Mouse (Mus musculus) layer of hippocampus, adult 9-11 months (tissue): ENCODE measurements around the gene Hoxb5.

Experiments
- DNase-seq: peaks from one replicate; pipeline ENCODE4 v3.0.0; 2022

The Hoxb5 gene

DNA sequence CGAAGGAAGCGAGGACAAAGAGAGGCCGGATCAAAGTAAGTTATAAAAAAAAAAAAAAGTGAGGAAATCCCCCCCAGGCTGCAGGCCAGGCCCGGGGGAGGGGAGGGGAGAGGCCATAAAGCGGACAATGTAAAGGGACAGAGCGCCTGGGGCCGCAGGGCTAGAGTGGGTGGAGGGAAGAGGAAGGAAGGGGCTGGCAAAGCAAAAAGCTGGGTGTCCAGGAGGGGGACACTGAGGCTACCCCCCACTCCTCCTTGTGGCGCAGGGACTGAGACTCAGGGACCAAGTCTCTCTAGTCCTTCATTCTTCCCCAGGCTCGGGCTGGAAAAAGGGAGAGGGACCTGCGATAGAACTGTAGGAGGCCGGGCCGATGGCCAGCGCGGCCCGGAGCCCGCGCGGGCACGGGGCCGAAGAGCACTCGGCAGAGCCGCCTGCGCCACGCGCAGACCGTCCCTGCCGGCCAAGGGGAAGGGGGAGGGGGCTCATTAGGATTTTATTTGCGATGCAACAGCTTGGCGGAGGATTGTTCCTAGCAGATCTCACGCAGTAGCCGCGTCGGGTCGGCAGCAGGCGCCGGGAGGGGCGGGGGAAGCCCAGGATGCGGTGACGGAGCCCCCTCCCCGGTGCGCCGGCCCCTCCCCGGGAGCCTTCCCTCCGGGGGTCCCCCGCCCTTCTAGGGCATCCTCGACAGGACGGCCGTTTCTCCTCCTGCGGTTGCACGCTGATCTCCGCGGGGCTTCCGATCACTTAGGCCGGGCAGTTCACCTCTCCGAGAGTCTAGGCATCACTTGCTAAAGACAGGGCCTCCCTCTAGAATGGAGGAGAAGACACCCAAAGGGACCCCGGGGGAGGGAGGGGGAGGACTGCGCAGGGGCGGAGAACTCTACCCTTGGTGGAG lies 30.9 kb upstream of the Hoxb5 start:
- DNase-seq = no peak

DNA sequence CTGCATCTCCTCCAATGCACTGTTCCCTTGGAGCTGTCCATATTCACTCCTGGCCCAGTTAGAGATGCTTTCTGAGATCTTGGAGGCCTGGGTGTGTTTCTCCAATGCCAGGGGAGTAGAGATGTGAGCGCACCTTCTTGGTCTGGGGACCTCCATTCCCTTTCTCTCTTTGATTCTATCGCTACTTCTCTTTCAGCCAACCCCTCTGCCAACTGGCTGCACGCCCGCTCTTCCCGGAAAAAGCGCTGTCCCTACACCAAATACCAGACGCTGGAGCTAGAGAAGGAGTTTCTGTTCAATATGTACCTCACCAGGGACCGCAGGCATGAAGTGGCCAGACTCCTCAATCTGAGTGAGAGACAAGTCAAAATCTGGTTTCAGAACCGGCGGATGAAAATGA lies 28.7 kb upstream of the Hoxb5 start:
- DNase-seq = no peak

DNA sequence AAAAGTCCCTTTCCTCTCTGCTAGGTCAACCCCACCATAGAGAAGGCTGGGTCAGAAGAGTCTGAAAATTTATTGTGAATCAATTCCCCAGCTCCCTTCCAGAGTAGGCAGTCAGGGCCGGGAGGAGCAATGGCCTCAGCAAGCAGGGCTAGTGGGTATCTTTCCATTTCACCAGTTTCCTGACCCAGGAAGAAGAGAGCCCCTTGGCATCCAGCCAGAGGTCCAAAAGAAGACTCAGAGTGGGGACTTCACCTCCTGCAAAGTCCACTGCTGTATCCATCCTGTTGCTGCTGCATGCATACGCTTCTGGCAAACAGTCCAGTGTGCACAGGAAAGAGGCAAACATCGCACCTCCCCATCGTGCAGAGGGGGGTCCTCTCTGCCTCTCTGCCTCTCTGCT lies 27.2 kb upstream of the Hoxb5 start:
- no peak for DNase-seq

DNA sequence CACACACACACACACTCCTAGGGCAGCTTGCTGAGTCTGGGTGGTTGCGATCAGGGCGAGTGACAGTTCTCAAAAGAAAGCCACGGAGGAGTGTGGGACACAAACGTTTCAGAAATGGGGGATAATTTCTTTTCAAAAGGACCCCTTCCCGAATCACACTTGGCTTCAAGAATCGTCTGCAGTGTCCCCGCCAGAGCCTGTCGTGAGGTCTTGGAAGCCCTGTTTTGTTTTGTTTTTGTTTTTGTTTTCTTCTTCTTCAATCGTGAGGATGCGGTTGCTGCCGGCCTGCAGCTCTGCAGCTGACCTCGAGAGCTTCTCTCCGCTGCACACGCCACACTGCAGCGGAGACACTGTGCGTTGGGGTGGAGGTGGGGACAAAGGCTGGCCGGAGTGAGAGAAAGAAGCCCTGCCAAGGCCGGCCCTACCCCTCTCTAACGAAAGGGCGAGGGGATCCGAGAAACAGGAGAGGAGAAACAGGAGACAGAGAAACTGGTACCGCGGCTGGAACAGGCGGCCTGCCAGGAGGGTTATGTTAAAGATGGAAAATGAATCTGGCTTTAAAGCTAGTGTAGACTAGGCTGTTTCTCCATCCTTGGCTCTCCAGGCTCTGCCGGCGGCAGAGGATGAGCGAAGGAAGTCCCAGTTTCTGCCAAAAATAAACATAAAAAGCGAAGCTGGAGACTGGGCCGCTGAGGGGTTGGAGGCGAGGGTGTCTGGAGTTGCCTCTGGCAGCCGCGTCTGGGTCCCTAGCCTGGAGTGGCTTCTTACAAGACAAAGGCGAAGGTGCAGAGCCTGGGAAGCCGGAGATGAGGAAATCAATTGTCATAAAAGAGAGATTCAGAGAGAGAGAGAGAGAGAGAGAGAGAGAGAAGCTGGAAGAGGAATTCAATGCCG lies 25.7 kb upstream of the Hoxb5 start:
- DNase-seq = no peak

DNA sequence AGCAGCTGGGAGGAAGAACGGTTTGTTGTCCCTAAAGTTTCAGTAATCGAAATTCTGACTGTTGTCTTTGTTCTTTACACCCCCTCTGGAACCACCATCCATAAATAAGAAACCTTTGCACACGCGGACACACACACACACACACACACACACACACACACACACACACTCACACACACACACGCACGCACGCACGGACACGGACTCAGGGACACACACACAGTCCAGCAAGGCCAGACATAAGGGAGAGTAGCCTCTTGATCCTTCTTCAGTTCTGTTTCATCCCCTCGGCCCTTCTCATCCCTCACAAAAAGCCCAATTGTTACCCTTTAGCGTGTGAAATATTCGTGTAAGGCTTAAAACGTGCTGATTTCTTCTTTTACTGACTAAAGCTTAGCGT lies 24.8 kb upstream of the Hoxb5 start:
- no peak for DNase-seq

DNA sequence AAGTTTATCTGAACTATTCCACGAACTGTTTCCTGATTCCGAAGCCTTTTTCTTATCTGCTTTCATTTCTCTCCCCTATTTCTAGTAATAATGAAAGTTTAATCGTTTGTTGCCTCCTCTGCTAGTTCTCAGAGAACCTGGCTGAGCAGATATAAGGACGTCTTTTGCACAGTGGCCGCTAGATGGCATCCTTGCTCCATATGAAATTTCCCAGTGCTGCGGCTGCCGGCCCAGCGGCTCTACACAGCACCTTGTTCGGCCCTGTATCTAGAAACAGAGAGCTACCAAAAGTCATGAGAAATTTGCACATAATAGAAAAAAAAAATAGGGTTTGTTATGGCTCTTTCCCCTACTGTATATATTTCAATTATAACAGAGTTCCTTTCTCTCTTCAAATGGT lies 24.4 kb upstream of the Hoxb5 start:
- peak; percentile 65 for DNase-seq

DNA sequence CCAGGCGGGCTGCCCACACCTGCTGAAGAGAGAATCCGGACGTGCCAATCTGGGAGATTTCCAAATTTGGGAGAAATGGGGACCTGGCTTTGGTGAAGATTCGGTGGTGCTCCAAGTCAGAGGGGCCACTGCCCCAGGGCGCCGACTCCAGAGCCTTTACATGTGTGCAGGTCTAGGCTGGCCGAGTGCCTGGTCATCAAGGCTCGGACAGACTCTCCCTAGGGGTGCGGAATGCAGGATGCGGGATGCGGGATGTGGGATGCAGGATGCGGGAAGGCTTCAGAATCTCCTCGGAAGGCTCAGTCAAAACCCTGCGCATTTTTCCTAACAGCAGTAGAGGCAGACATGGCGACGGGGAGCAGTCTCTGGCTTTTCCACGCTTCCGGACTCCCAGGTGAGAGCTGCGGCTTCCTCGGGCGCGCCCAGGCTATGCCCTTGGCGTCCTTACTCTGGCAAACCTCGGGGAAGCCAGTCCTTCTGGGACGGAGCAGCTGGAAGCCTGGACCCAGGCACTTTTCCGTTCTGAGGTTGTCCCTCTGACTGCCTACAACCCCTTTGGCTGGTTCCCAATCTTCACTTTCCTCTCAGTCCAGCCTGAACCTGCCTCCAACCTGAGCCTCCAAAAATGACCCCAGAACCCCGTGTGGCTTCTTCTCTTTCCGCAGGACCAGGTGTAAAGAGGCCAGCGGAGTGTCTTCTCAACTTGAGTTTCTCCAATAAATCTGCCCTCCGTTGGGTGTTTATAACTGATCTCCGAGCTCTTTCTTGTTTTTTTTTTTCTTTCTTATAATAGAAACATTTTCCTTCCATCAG lies 23.5 kb upstream of the Hoxb5 start:
- no peak for DNase-seq

DNA sequence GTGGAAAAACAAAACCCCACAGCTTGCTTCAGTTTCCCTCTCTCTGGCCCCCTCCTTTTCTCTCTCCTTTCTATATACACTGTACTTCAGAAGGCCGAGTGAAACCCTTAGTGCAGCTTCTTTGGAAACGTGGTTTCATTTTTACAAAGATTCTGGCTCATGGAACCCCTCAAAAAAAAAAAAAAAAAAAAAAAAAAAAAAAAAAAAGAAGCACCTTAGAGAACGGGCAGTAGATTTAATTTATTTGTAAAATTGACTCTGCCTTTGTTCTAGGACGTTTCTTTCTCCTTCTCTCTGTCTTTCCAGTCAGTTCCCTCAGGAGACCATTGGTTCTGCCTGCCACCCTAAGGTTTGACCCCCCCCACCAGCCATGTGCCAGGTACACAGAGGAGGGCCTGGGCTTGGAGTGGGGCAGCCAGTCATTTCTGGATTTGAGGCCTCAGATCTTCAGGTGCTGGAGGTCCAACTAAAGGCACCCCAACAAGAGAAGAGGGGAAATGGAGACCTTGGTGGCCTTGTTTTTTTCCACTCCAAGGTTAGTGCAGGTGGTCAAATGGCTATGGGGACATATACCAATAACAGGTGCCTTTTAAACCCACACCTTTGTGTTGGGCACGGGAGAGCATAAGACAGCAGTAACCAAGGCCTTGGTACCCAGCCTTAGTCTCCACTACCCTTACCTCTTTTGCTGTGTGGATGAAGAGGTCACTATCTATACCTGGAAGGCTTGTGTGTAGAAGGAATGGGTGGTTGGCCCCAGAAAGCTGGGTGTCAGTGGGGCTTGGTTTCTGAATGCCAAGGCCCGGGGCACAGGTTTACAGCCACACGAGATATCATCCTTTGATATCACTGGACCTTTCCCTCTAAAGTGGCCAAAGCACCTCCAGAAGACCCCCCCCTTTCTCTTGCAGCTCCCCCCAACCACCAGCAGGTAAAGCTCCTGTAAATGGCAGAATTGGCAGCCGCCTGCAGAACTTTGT lies 22.4 kb upstream of the Hoxb5 start:
- no peak for DNase-seq

DNA sequence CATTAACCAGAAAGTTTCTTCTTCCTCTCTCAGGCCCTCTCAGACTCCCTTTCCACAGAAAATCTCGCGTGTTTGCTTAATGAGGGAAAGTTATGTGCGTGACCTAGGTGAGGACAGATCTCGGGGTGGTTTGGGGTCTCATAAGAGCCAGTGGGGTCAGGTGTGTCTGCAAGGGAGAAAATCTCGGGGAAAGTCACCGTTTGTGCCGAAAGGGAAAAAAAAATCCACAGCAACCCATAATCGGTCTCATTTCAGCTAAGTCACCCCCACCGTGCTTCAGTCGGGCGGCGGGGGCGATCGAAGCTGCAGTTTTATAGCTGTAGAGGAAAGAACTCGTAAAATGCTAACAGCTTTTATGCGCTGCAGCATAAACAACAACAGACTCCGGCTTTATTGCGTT lies 21.7 kb upstream of the Hoxb5 start:
- no peak for DNase-seq

DNA sequence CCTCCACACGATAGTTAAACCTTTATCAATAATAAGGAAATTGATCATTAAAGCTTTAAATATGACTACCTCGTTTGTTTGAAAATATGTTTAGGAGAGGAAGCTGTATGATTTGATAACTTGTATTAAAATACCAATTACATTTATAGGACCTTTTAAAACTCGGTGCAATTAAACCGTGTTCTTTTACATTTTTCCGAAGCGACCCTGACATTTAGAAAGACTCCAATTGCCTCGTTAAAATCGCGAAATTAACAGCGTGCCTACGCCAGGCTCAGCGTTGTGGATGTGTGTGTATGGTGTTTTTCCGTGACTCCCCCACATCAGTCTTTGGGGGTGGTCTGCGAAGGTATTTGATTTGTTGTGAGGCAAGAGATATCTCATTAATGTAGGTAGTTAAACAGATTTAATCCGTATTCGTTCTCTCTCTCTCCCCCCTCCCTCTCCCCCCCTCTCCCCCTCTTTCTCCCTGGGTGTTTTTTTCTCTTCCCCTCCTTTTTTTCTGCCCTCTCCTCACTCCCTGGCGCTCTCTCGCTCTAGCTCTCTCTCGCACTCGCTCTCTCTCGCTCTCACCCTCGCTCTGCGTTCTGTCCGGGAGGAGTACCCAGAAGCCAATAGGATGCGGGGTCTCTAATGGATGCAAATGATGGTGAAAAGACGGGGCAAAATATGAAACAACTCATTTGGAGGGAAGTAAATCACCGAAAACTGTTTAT lies 21.1 kb upstream of the Hoxb5 start, which contains the start of gene Hoxb8:
Gene Hoxb8, plus strand, starts transcription at position 51 of the 716 bp plus-strand sequence.
- DNase-seq = no peak

DNA sequence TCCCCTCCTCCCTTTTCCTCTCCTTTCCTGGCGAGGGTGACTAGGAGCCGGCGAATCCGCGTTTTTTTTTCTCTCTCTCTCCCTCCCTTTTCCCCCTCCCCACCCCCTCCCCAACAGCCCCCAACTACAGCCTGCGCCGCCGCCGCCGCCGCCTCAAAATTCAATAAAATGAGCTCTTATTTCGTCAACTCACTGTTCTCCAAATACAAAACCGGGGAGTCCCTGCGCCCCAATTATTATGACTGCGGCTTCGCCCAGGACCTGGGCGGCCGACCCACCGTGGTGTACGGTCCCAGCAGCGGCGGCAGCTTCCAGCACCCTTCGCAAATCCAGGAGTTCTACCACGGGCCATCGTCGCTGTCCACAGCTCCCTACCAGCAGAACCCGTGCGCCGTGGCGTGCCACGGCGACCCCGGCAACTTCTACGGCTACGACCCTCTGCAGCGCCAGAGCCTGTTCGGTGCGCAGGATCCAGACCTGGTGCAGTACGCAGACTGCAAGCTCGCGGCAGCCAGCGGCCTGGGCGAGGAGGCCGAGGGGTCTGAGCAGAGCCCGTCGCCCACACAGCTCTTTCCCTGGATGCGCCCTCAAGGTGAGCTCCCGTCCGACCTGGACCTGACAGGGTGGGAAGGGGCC lies 20.2 kb upstream of the Hoxb5 start:
- no peak for DNase-seq

DNA sequence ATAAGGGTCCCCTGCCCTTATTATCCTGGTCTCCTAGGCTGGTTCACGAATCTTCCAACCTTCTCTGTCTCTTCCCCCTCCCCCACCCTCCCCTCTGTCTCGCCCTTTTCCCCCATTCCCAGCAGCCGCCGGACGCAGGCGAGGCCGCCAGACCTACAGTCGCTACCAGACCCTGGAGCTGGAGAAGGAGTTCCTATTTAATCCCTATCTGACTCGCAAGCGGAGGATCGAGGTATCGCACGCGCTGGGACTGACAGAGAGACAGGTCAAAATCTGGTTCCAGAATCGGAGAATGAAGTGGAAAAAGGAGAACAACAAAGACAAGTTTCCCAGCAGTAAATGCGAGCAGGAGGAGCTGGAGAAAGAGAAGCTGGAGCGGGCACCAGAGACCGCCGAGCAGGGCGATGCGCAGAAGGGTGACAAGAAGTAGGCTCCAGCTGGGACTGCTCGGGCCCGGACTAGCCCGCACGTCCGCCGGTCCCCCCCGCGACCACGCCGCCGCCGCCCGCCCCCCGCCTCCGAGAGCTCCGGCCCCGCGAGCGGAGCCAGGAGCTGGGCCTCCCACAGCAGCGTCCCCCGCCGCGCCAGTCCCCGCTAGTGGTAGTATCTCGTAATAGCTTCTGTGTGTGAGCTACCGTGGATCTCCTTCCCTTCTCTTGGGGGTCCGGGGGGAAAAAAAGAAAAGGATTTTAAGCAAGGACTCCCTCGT lies 18.9 kb upstream of the Hoxb5 start:
- DNase-seq = no peak

DNA sequence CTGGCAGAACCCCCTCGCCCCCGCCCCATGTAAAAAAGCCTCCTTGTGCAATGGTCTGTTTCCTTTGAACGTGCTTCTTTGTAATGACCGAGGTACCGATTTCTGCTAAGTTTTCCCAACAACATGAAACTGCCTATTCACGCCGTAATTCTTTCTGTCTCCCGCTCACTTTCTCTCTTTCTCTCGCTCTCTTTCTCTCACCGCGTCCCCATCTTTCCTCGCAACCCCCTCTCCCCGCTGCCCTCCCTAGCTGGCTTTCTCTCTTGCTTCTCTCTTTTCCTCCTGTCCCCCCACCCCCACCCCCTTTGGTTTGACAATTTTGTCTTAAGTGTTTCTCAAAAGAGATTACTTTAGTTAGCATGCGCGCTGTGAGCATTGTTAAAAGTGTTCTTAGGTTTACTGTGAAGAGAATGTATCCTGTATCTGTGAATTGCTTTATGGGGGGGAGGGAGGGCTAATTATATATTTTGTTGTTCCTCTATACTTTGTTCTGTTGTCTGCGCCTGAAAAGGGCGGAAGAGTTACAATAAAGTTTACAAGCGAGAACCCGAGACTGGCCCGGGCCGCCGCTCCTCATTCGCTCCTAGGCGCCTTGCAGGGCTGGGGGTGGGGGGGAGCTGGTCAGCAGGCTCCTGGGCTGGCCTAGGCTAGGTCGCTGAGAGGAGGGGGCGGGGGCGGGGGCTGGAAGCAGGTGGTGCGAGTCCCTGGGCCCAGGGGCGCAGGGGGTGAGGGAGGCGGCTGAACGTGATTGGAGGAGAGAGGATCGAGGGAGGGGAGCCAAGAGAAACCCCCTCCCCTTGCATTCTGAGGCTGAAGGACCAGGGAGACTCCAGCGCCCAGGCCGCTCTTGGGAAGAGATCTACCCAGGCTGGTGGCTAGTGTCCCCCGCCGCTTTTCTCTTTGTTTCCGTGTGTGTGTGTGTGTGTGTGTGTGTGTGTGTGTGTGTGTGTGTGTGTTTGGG lies 18.1 kb upstream of the Hoxb5 start:
- no peak for DNase-seq

DNA sequence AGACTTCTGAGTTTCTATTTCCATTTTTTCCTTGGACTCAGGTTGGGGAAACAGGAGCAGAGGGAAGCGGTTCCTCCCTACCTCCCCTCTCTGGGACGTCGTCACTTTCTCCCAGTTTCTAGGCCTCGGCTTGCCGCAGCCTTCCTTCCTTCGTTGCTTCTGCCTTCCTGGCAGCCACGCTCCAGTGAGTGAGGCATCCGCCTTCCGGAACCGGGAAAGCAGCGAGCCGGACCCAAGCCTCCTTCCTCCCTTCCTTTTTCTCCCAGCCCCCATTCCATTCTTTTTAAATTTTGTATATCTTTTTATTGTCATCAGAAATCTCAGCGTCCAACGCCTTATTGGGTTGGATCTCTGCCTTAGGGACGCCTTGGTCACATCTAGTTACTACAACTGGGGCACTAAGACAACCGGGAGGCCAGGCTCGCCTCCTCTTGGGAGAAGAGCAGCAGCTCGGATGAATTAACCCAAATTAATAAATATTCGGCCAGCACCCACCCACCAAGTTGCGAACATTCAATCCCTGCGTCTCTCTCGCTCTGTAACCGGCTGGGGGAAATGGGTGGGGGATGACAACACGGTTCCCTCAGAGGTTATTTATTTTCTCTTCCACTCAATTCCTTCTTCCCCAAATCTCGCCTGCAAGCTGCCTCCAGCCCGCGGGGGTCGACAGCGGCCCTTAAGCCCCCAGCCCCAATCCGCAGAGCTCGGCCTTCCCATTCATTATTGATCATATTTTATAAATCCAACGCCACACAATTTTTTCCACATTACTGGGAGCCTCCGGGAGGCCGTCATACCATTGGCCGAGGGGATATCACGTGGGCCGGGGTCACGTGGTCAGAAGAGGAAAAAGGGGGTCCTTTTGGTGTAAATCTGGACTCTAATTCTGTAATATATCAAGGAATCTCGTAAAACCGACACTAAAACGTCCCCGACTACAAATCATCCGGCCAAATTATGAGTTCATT lies 17.1 kb upstream of the Hoxb5 start, which contains the start of gene Hoxb7:
Gene Hoxb7, plus strand, starts transcription at position 853 of the 968 bp plus-strand sequence.
- no peak for DNase-seq

DNA sequence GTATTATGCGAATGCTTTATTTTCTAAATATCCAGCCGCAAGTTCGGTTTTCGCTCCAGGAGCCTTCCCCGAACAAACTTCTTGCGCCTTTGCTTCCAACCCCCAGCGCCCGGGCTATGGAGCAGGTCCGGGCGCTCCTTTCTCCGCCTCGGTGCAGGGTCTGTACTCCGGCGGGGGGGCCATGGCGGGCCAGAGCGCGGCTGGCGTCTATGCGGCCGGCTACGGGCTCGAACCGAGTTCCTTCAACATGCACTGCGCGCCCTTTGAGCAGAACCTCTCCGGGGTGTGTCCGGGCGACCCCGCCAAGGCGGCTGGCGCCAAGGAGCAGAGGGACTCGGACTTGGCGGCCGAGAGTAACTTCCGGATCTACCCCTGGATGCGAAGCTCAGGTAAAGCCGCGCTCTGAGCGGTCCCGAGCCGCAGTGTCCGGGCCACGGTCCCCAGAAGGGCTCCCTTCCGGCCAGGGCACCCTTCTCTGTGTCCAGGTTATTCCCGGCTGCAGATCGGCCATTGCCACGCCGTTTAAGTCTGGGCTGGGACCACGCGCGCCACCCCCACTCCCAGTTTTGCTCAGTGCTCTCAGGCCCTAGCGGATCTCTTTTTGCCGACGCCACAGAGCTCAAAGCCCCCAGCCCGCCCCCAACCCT lies 16.3 kb upstream of the Hoxb5 start:
- no peak for DNase-seq

DNA sequence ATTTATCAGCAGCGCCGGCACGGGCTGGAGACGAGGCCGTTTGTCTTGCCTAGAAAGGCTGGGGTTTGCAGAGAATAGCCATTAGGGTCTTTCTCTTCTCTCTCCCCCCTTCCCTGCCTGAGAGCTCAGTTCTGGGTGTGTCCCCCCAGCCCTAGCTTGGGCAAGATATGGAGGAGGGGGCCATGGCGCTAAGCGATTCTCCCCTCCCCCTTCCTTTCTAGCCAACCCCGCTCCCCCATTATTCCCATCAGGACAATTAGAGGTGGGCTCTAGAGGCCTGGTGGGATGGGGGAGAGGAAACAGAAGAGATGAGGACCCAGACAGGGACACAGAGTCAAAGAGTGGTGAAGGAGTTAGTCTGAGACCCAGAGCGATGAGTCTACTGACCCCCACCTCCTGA lies 15.7 kb upstream of the Hoxb5 start:
- no peak for DNase-seq
